Mouse (Mus musculus): ENCODE measurements around the gene Ndnf. TPM values are rescaled to one million over a fixed set of nuclear protein-coding genes. Genes with fewer than 3 reads are reported as not detected.

Ndnf gene
- total and polyA plus RNA-seq, 3 experiments, result 0.44 to 2.5 (median 1.4) TPM

DNA sequence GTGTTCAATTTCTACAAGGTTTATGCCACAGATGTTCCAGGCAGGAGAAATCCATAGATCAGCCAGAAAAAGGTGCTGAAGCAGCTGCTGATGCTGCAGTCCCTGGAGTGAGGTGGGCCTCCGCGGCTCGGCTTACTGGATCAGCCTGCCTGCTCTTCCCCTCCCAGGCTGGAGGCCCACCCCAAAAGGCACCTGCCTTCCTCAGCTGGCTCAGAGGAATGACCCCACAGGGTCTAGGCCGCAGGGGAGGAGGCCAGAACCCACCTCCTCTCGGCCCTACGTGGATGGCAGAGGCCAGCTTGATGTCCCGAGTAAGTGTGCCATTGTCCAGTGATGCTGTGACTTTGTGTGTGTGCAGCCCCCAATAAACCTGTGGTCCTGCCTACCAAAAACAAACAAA is 86.8 kb downstream of the Ndnf start:
- no peak for DNase-seq

GRCm38 (mm10) chr6:65759174-65759573 is 87.8 kb downstream of the Ndnf start:
- DNase-seq, result no peak

DNA sequence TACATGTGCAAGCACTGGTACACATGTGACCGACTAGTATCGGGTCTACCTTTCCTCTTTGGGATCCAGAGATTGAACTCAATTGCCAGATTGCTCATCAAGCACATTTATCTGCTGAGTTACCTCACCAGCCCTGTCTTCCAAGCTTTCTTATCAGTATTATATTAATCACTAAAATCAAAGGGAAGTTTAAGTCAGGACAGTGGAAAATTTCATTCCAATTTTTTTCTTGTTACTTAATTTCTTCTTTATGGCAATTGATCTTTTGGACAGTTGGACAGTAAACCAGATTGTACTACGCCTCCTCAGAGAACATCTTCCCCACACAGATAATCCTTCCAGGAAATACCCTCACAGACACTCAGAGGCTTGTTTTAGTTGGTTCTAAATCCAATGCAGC is 88.7 kb downstream of the Ndnf start:
- no peak for DNase-seq

Other genes with a start within 250 kb of the Ndnf start
- gene Tnip3, start 146.3 kb upstream of the Ndnf start, total RNA-seq (2021), result under 1 TPM; 0.40 to 0.93 TPM
- gene Tnip3, start 146.3 kb upstream of the Ndnf start, polyA plus RNA-seq (2012; rRNA removed), result not detected in 2 replicates
- gene Prdm5, start 107.4 kb downstream of the Ndnf start, total RNA-seq (2021), result 10 to 100 TPM; 13.8 to 16.1 TPM
- 2.0 and 2.4 TPM in 2 replicates for gene Prdm5, start 107.4 kb downstream of the Ndnf start, polyA plus RNA-seq (2012; rRNA removed)